Mouse (Mus musculus) ZHBTc4 (cell line): ENCODE measurements at regions not wholly inside any gene's neighbourhood (a gene's known extent, or its start where the extent isn't known, plus 50 kb on each side); places are given as distances from the start of the nearest gene placed in this dataset.

ENCODE experiments used
- DNase-seq: peaks from one replicate; pipeline ENCODE4 v3.0.0-alpha.2; 2011; ENCODE audit warnings: low read depth, low spot score

- DNase-seq: no peak
Observed at GRCm38 (mm10) chr13:44073122-44073521, 288.5 kb downstream of the Cd83 start.

- no peak for DNase-seq
Observed at GRCm38 (mm10) chr13:44074172-44074571, 289.6 kb downstream of the Cd83 start.

- DNase-seq: no peak
Observed at GRCm38 (mm10) chr13:44077022-44077421, 292.4 kb downstream of the Cd83 start.

GRCm38 (mm10) chr13:44085621-44086510 lies 301.3 kb downstream of the Cd83 start:
- DNase-seq: peak; percentile 93

GRCm38 (mm10) chr13:44086801-44087200 lies 302.2 kb downstream of the Cd83 start:
- peak; percentile 18 for DNase-seq

GRCm38 (mm10) chr13:44097141-44097540 lies 312.6 kb downstream of the Cd83 start:
- DNase-seq: no peak

- DNase-seq: no peak
Observed at GRCm38 (mm10) chr13:44099511-44099910, 314.9 kb downstream of the Cd83 start.

- peak; percentile 71 for DNase-seq
Observed at GRCm38 (mm10) chr13:44100125-44101067, 315.8 kb downstream of the Cd83 start.

- peak; percentile 18 for DNase-seq
Observed at GRCm38 (mm10) chr13:44101161-44101560, 316.6 kb downstream of the Cd83 start.

GRCm38 (mm10) chr13:44101806-44102205 lies 317.2 kb downstream of the Cd83 start:
- no peak for DNase-seq

GRCm38 (mm10) chr13:44102257-44102656 lies 317.7 kb downstream of the Cd83 start:
- DNase-seq: no peak

GRCm38 (mm10) chr13:44103340-44103739 lies 318.8 kb downstream of the Cd83 start:
- DNase-seq: no peak

GRCm38 (mm10) chr13:44105161-44105560 lies 320.6 kb downstream of the Cd83 start:
- DNase-seq: no peak

GRCm38 (mm10) chr13:44108695-44109094 lies 324.1 kb downstream of the Cd83 start:
- DNase-seq: no peak

- DNase-seq: no peak
Observed at GRCm38 (mm10) chr13:44113043-44113442, 328.5 kb downstream of the Cd83 start.

- no peak for DNase-seq
Observed at GRCm38 (mm10) chr13:44114856-44115255, 330.3 kb downstream of the Cd83 start.

GRCm38 (mm10) chr13:44117841-44118240 lies 333.3 kb downstream of the Cd83 start:
- no peak for DNase-seq

GRCm38 (mm10) chr13:44118846-44119245 lies 334.3 kb downstream of the Cd83 start:
- DNase-seq: no peak

- DNase-seq: no peak
Observed at GRCm38 (mm10) chr13:44121241-44121671, 336.7 kb downstream of the Cd83 start.

GRCm38 (mm10) chr13:44121932-44122331 lies 337.4 kb downstream of the Cd83 start:
- DNase-seq: peak; percentile 59

- DNase-seq: peak; percentile 62
Observed at GRCm38 (mm10) chr13:44126198-44126597, 341.6 kb downstream of the Cd83 start.
